Mouse (Mus musculus): ENCODE measurements at regions not wholly inside any gene's neighbourhood (a gene's known extent, or its start where the extent isn't known, plus 50 kb on each side); places are given as distances from the start of the nearest gene placed in this dataset.

DNA sequence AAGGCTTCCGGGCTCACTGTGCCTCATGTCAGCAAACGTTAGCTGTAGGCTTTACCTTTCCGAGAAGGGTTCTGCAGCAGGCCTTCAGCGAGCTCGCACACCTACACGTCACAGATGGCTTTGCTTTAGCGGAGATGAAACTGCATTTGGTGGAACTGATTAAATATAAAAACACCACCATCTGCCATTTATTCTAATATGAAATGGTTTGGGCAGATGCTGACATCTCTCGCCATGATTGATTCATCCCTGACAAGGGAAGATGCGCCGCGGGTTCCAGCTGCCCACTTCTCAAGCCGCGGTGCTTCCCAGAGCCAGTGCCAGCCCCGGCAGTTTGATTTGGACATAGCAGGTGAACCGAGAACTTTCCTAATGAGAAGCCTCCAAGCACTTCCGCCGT, 247.4 kb upstream of the Id2 start:
- Histone ChIP-seq H3K36me3 (ENCODE audit: control insufficient read depth, insufficient read depth) (no peaks in the 10 kb centered on the region), H3K27me3 (ENCODE audit: control insufficient read depth, insufficient read depth, insufficient read length) (no peaks in the 10 kb centered on the region), H3ac (ENCODE audit: control insufficient read depth, insufficient read length, low read depth) (no peak overlapping the region), H3K79me3 (ENCODE audit: low read depth) (no peaks in the 10 kb centered on the region), H3K79me2 (ENCODE audit: control insufficient read depth, insufficient read depth) (no peaks in the 10 kb centered on the region), H3K4me3 (ENCODE audit: insufficient read depth, poor library complexity, severe bottlenecking) (no peak overlapping the region)
- no peak for TF ChIP-seq MYOG (IDR thresholded peaks at IDR 0.05; ENCODE audit: control insufficient read depth, extremely low read depth, insufficient read length)
- TF ChIP-seq MYOD1 (IDR thresholded peaks at IDR 0.05; ENCODE audit: control insufficient read depth, insufficient read length, low read depth) = no peak
- TF ChIP-seq MAX (IDR thresholded peaks at IDR 0.05) = no peak
- no peak for TF ChIP-seq FOSL1 (IDR thresholded peaks at IDR 0.05; ENCODE audit: insufficient read depth, low read length, poor library complexity, severe bottlenecking)
- TF ChIP-seq CTCF (IDR thresholded peaks at IDR 0.05; ENCODE audit: control insufficient read depth, insufficient read depth, insufficient read length) = no peak
- TF ChIP-seq CEBPB (IDR thresholded peaks at IDR 0.05; ENCODE audit: low read depth) = no peak
- TF ChIP-seq USF1 (IDR thresholded peaks at IDR 0.05; ENCODE audit: low read depth) = no peak

DNA sequence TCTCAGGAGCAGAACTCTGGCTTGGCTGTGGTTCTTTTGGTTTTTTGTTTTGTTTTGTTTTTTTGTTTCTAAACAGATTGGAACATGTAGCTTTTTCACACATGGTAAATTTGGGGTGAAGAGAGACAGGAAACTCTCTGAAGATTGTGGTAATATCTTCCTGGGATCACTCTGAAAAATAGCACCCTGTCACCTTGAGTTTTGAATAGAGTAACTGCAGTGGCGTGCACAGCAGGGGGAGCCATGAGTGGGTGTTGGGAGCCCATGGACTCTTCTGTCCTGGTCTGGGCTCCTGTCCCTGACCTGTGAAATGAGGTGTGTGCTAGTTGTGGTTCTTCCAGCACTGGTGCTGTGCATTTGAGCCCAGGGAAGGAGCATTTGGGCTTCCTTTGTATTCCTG, 241.8 kb upstream of the Id2 start:
- Histone ChIP-seq H3ac (ENCODE audit: control insufficient read depth, insufficient read length, low read depth) (no peak overlapping the region), H3K36me3 (ENCODE audit: control insufficient read depth, insufficient read depth) (no peaks in the 10 kb centered on the region), H3K79me2 (ENCODE audit: control insufficient read depth, insufficient read depth) (no peaks in the 10 kb centered on the region), H3K27me3 (ENCODE audit: control insufficient read depth, insufficient read depth, insufficient read length) (no peaks in the 10 kb centered on the region), H3K4me3 (ENCODE audit: insufficient read depth, poor library complexity, severe bottlenecking) (no peak overlapping the region), H3K79me3 (ENCODE audit: low read depth) (no peaks in the 10 kb centered on the region)
- no peak for TF ChIP-seq MYOD1 (IDR thresholded peaks at IDR 0.05; ENCODE audit: control insufficient read depth, insufficient read length, low read depth)
- no peak for TF ChIP-seq CTCF (IDR thresholded peaks at IDR 0.05; ENCODE audit: control insufficient read depth, insufficient read depth, insufficient read length)
- no peak for TF ChIP-seq USF1 (IDR thresholded peaks at IDR 0.05; ENCODE audit: low read depth)
- TF ChIP-seq MYOG (IDR thresholded peaks at IDR 0.05; ENCODE audit: control insufficient read depth, extremely low read depth, insufficient read length) = no peak
- no peak for TF ChIP-seq CEBPB (IDR thresholded peaks at IDR 0.05; ENCODE audit: low read depth)

DNA sequence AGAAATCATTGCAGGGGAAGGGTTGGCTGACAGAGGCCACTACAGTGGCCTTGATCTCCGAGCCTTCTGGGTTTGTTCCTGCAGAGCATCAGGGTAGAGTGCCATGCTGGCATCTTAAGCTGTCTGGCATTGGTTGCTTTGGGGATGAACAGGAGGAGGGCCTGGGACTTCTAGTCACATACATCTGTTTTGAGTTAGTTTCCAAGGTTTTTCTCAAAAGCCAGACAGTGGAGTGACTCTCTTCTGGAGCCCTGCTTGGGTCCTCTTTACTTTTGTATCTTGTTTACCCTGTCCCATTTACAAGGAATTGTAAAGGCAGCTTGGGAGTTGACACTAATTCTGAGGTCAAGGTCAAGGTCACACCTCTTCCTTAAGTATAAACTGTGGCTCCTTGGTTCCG, 239.0 kb upstream of the Id2 start:
- no peaks in the 10 kb centered on the region for H3K79me2 ChIP-seq (ENCODE audit: control insufficient read depth, insufficient read depth)
- no peaks in the 10 kb centered on the region for H3K36me3 ChIP-seq (ENCODE audit: control insufficient read depth, insufficient read depth)
- no peaks in the 10 kb centered on the region for H3K79me3 ChIP-seq (ENCODE audit: low read depth)
- no peaks in the 10 kb centered on the region for H3K27me3 ChIP-seq (ENCODE audit: control insufficient read depth, insufficient read depth, insufficient read length)
- no peak overlapping the region for H3ac ChIP-seq (ENCODE audit: control insufficient read depth, insufficient read length, low read depth)
- no peak for TF ChIP-seq CEBPB (IDR thresholded peaks at IDR 0.05; ENCODE audit: low read depth)
- no peak for TF ChIP-seq MYOD1 (IDR thresholded peaks at IDR 0.05; ENCODE audit: control insufficient read depth, insufficient read length, low read depth)
- no peak for TF ChIP-seq MAX (IDR thresholded peaks at IDR 0.05)
- TF ChIP-seq USF1 (IDR thresholded peaks at IDR 0.05; ENCODE audit: low read depth) = no peak
- no peak for TF ChIP-seq FOSL1 (IDR thresholded peaks at IDR 0.05; ENCODE audit: insufficient read depth, low read length, poor library complexity, severe bottlenecking)
- TF ChIP-seq MYOG (IDR thresholded peaks at IDR 0.05; ENCODE audit: control insufficient read depth, extremely low read depth, insufficient read length) = no peak
- no peak for TF ChIP-seq CTCF (IDR thresholded peaks at IDR 0.05; ENCODE audit: control insufficient read depth, insufficient read depth, insufficient read length)
- H3K4me3 ChIP-seq (ENCODE audit: insufficient read depth, poor library complexity, severe bottlenecking) = no peak overlapping the region

DNA sequence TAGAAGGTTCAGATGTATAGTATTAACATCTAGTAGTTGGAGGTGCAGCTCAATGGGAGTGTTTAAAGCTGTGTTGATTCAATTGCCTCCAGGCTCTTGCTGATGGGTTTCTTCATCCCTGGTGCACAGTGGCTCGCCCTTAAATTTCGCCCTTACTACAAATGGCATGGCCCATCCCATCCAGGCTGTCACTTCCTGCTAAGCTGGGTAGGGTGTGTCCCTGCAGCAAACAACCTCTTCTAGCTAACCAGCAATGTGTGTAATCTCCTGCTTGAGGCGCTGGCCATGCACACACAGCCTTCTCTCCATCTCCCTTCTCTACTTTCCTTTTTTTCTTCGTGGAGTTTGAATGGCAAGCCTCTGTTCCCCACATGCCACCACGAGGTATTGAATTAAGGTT, 238.1 kb upstream of the Id2 start:
- H3K4me3 ChIP-seq (ENCODE audit: insufficient read depth, poor library complexity, severe bottlenecking) = no peak overlapping the region
- H3K79me3 ChIP-seq (ENCODE audit: low read depth) = no peaks in the 10 kb centered on the region
- H3K79me2 ChIP-seq (ENCODE audit: control insufficient read depth, insufficient read depth) = no peaks in the 10 kb centered on the region
- H3K36me3 ChIP-seq (ENCODE audit: control insufficient read depth, insufficient read depth) = no peaks in the 10 kb centered on the region
- TF ChIP-seq FOSL1 (IDR thresholded peaks at IDR 0.05; ENCODE audit: insufficient read depth, low read length, poor library complexity, severe bottlenecking) (no peak), MYOD1 (IDR thresholded peaks at IDR 0.05; ENCODE audit: control insufficient read depth, insufficient read length, low read depth) (no peak), MAX (IDR thresholded peaks at IDR 0.05) (no peak), CTCF (IDR thresholded peaks at IDR 0.05; ENCODE audit: control insufficient read depth, insufficient read depth, insufficient read length) (no peak), MYOG (IDR thresholded peaks at IDR 0.05; ENCODE audit: control insufficient read depth, extremely low read depth, insufficient read length) (no peak), CEBPB (IDR thresholded peaks at IDR 0.05; ENCODE audit: low read depth) (no peak), USF1 (IDR thresholded peaks at IDR 0.05; ENCODE audit: low read depth) (no peak)
- no peaks in the 10 kb centered on the region for H3K27me3 ChIP-seq (ENCODE audit: control insufficient read depth, insufficient read depth, insufficient read length)
- H3ac ChIP-seq (ENCODE audit: control insufficient read depth, insufficient read length, low read depth) = no peak overlapping the region

DNA sequence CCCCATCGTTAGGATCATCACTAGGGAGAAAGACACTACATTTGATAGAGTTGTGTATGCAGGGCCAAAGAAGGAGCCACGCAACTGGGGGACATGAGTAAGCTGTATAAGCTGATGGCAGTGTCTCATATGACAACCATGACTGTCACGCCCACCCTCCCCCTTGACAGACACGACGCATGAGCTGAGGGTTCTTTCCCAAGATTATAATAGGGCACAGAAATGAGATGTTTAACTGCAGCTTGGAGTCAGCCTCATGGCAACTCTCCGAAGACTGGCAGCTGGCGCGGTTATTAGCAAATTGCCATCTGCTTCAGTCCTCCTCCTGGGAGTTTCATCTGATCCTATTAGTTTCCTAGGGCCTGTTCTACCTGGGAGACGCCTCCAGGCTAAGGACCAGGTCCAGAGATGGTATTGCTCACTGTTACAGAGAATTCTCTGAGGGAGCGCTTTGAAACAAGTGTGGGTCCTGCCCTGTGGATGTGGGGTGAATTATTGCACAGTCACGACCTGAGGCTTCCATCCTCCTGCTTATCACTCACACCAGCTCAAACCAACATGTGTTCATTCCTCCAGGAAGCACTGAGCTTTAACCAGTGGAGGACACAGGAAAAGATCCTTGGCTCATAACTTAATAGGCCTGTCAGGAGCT, 235.6 kb upstream of the Id2 start:
- no peak overlapping the region for H3ac ChIP-seq (ENCODE audit: control insufficient read depth, insufficient read length, low read depth)
- TF ChIP-seq USF1 (IDR thresholded peaks at IDR 0.05; ENCODE audit: low read depth) = no peak
- TF ChIP-seq MYOG (IDR thresholded peaks at IDR 0.05; ENCODE audit: control insufficient read depth, extremely low read depth, insufficient read length) = no peak
- TF ChIP-seq CEBPB (IDR thresholded peaks at IDR 0.05; ENCODE audit: low read depth) = no peak
- TF ChIP-seq FOSL1 (IDR thresholded peaks at IDR 0.05; ENCODE audit: insufficient read depth, low read length, poor library complexity, severe bottlenecking) = no peak
- TF ChIP-seq MAX (IDR thresholded peaks at IDR 0.05) = no peak
- no peak for TF ChIP-seq MYOD1 (IDR thresholded peaks at IDR 0.05; ENCODE audit: control insufficient read depth, insufficient read length, low read depth)
- no peak for TF ChIP-seq CTCF (IDR thresholded peaks at IDR 0.05; ENCODE audit: control insufficient read depth, insufficient read depth, insufficient read length)

More for the DNA sequence above, 235.6 kb upstream of the Id2 start:
- H3K4me3 ChIP-seq (ENCODE audit: insufficient read depth, poor library complexity, severe bottlenecking) = no peak overlapping the region
- no peaks in the 10 kb centered on the region for H3K79me3 ChIP-seq (ENCODE audit: low read depth)
- H3K79me2 ChIP-seq (ENCODE audit: control insufficient read depth, insufficient read depth) = no peaks in the 10 kb centered on the region
- H3K36me3 ChIP-seq (ENCODE audit: control insufficient read depth, insufficient read depth) = no peaks in the 10 kb centered on the region
- no peaks in the 10 kb centered on the region for H3K27me3 ChIP-seq (ENCODE audit: control insufficient read depth, insufficient read depth, insufficient read length)
